Mouse (Mus musculus) liver, embryonic 14.5 days (tissue): ENCODE results near the gene Vwa1.

ENCODE experiments used
- CTCF ChIP-seq: IDR thresholded peaks from 2 replicates; pipeline ENCODE4 v1.5.1; 2016; ENCODE audit warnings: antibody characterized with exemption, low read depth, control low read depth
- EP300 ChIP-seq: IDR thresholded peaks from 2 replicates; pipeline ENCODE4 v1.6.1; 2016; ENCODE audit warnings: antibody characterized with exemption, low read depth

DNA sequence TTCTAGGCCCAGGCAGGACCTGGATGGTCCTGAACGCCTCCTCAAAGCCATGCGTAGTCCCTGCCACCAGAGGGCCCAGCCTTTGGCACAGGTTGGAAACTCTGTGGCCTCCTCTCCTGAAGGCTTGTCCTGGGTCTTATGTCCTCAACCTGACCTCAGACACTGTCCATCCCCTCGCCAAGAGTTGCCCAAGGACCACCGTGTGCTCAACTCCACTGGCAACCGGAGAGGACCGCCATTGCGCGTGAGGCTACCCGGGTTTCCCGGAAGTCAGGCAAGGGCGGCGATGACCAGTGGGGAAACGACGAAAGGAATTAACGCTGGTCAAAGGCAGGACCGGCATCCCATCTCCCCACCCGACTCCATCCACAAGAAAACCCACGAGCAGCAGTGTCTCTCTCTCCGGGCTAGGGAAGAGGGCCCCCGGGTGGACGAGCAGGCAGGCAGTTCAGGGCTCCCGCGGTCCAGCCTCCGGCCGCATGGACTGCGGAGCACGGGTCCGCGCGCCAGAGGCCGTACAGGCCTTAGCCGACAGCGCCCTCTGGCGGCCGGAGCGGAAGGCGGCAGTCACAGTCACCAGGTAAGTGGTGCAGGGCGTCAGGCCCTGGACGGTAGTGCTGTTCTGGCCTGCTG, 4.5 kb downstream of the Vwa1 start:
- TF ChIP-seq CTCF, result peak; percentile 96
- TF ChIP-seq EP300, result no peak
